Mouse (Mus musculus) adrenal gland, postnatal 14 days (tissue): Measurements from ENCODE around the gene Ift81. TPM values are rescaled to one million over a fixed set of nuclear protein-coding genes. Genes with fewer than 3 reads are reported as not detected.

ENCODE experiments used
- DNase-seq: peaks from one replicate; pipeline ENCODE4 v3.0.0; 2021; ENCODE audit warnings: mixed read lengths
- total RNA-seq: library from RNA; stranded (reverse); gene quantifications from 2 replicates; pipeline ENCODE4 v1.2.3, GENCODE M21; 2021

Gene Ift81
- total RNA-seq, 1 experiment from 2014 or later, result 18.0 TPM

DNA sequence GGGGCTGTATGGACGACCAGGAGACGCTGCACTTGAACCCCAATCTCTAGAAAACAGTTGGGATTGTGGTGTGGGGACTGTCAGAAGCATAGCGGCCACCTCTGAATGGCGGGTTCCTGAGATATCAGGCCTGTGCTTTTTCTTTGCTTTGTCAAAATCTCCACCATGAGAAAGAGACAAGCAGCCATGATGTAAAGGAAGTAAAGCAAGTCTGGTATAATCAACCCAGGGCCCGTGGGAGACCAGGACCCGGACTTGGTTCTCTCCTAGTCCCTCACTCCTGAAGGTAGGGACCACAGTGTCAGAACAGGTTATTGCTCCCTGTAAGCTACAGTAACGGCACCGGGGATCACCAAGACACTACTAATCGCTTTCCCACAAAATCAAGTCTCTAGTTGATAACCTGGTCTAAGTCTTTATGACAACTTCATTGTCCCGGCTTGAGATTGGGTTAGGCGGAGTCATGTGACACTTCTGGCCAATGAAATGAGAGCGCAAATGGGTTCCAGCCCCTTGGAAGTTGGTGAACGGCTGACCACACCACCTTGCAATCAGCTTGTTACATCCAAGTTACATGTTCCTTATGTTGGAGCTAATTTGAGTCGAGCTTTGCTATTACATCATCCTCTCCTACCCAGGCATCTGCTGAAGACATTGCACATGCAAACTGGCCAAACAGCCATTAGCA lies 11.4 kb upstream of the Ift81 start:
- DNase-seq, result no peak

DNA sequence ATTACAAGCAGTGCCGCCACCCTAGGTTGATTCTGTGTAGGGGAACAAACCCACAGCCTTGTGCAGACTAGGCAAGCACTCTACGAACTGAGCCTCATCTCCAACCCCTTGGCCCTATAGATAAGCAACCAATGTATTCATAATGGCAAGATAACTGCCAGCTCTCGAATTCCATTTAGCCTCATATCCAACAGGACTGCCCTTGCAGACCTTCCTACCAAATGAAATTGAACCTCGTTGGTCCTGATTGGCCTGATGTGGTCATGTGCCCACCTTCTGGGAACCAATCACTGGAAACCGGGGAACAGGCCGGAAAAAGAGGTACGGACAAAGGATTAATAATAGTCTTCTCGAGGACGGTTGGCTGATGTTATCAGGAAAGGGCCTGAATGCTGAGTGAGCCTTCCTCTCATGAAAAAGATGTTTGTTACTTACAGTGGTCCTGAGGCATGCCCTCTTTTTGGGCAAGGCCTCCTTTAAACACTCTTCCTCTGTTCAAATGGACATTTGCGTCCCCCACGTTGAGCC lies 10.7 kb upstream of the Ift81 start:
- DNase-seq, result no peak

DNA sequence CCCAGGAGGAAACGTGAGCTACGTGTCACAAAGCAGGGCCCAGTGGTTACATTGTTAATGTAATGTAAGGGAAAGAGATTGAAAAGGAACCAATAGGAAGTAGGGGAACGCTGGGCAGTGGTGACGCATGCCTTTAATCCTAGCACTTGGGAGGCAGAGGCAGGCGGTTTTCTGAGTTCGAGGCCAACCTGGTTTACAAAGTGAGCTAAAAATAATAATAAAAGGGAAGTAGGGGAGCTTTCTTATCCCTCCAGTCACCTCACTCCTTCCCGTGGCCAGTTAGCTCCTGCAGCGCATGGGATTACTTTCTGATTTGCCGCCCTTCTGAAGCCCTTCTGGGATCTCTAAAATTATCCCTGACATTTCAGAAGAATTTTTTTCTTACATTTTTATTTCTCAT lies 9.5 kb upstream of the Ift81 start:
- DNase-seq, result no peak

DNA sequence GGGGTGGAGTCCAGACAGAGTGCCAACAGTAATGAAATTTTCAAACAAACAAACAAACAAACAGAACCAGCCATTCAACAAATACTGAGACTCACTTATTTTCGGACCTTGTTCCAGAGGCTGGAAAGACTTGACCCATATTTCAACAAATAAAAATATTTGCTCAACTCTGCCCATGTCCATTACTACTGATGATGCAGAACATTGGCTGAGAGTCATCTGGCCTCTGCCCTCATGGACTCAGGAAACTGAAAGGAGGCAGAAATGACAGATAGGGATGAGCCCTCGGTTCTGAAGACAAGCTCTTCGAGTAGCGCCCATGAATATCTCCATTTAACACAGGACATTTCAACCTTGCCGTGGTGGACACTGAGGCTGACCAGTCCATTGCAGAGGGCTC lies 8.2 kb upstream of the Ift81 start:
- peak; percentile 32 for DNase-seq

DNA sequence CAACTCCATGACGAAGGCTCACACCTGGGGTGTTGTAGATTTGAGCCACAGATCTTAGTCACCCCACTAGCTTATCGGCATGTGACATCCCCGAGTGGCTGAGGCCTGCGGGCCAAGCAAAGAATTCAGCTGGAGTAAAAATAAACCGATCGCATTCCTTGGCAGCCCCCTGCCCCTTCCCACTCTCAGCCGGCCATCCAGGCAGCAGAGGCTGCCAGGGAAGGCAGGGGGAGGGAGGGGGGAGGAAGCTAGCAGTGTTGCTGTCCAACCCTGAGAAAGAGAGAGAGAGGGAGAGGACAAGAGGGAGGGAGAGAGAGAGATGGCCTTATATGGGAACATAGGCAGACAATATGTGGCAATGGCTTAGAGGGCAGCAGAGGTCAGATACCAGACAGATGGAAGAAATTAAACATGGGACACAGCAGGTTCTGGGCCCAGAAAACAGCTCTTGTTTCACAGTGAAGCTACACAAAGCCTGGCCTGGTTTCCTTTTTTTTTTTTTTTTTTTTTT lies 7.1 kb upstream of the Ift81 start:
- DNase-seq, result peak; percentile 55

DNA sequence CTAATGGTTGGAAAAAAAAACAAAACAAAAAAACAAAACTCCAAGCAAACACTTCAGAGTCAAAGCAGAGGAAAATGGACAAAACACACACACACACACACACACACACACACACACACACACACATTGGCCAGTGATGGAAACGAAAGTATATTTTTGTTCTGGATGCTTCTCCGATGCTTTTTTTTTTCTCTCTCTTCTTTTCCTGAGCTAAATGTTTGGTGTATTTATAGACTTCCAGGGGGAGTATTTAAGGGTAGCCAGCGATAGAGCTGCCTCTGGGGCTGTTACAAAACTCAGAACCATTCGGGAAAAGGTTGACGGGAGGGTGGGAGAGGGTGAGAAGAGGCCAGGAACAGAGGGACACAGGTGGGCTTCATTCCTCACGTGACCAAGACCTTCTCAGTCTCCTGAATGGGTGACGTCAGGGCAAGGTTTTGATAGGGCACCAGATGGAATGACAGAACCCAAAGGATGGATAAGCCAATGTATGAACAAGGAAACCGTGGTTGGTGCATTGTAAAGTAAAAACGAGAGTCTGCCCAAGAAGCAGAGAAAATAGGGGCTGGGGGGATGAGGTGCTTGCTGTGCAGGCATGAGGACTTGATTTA lies 5.5 kb upstream of the Ift81 start:
- DNase-seq, result no peak

DNA sequence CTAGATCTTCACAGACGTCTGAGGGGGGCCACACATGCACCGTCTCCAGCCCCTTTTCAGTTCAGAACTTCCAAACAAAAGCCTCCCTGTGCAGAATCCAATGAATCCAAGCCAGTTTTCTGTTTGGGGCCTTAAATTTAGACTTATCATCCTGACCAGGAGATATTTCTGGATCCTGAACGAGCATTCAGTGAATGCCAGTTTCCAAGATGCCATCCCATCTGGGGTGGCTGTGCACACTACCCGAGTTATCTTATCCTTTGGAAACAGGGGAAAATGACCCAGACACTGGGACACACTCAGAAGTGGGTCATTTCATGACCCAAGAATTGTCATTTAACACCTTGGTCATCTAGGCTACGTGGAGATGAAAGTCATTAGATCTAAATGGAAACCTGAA lies 3.4 kb upstream of the Ift81 start:
- DNase-seq, result no peak

DNA sequence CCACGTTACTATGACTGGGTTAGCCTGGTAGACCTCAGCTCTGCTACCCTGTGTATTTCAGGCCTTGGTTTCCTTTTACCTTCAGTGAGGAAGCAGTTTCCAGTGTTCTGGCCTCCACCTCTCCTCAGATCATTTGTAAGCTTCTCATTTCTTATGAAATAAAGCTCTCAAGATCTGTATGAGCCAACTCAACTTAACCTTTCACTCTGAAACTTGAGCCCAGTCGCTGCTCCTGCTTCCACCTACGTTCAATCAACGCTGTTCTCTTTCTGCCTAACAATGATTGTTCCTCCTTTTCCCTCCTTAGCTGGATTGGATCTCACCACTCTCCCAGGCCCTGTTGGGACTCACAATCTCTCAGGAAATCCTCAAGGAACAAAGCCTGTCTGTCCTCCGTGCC lies 2.7 kb downstream of the Ift81 start:
- DNase-seq, result no peak

DNA sequence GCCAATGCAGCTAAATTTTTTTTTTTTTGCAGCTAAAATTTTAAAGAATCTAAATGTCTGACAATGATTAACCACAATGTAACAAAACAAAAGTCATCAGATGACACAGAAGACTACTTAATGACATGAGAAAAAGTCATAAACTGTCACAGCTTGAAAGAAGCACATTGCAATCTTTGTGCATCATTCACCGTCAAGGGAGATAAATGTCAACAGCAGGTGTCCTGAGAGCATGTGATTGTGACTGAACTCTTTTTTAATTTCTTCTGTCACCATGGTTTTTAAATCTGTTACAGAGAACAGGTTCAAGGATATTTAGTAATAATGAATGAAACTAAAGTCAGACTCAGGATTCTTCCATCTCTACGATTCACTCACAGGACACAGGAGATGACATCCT lies 9.4 kb downstream of the Ift81 start:
- no peak for DNase-seq

DNA sequence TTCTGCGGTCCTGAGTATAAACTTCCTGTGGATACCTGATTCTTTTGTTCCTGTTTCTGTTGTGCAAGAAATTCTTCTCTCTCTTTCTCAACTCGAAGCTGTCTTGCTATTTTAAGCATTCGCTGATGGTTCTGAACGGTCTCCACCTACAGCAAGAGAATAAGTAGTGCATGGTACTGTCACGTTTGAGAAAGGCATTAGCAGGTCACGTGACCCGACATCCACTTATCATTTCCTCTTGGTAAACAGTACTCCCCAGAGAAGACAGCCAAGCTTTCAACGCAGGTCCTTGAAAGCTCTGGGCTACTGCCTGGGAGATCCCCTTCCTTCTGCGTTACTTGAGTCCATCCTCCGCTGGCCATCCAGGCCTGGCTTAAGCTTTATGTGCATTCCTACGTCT lies 12.1 kb downstream of the Ift81 start:
- DNase-seq, result peak; percentile 70

DNA sequence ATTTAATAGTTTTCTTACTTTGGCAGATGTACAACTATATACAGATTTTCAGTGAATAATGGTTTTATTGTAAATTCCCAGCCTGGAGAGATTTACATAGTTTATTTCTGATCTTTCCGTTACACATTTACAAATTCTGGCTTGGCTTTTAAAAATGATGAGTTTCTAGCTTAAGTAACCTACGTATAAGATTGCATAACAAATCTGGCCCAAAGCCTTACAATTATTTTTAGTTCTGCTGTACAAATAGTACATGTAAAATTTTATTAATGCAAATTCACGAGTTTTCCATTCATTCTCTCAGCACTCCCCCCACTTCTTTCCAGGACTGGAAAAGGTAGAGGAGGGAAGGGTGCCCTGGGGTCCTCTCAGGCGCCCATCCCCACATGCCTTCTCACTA lies 18.8 kb downstream of the Ift81 start:
- no peak for DNase-seq

DNA sequence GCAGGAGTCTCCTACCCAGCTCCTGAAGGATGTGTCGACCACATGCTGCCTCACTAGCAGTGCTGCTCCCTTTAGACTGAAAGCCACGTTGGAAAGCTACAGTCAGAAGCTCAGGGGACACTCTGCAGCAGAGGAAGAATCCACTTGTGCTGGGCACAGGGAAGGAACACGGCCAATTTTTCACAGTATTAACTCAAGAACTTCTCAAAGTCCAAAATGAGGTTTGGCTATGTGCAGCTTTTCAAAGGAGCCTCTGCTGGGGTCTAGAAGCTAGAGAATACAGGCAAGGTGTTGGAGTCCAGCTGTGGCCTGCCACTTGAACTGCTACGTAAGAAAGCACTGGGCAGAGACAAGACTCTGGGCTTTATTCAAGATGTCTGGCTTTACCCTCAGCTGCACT lies 24.4 kb downstream of the Ift81 start:
- DNase-seq, result no peak

DNA sequence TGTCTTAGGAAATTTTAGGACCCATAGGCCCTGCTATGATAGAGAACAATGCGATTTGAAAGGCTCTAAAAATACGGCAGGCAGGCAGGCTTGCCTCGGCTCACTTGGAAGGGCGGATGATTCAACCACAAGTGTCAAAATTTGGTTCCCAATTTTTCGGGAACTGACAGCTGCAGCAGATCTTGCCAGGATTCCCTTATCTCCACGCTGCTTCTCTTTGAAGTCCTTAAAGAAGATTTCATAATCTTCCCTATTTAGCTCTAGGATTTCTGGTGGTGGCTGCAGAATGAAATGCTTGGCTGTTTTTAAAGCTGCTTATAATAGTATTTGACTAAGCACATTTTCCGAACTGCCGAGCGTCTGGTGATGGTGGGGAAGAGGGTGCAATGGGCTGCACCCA lies 28.8 kb downstream of the Ift81 start:
- DNase-seq, result peak; percentile 16

DNA sequence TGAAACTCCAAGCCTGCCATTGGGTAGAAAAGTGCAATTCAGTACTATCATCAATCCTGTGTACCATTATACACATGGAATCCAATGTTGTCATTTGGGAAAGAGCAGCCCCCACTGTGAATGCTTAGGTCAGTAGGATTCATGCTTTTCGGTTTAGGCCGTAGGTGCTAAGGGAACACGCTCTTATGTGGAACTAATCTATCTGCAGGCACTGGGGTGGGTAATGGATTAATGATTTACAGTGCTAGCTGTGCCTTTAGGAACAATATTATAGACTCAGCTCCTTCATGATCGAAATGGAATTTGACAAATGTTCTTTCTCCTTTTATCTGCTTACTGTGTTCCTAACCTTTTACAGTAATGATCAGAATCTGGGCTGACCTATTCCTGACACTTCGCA lies 30.2 kb downstream of the Ift81 start:
- no peak for DNase-seq

DNA sequence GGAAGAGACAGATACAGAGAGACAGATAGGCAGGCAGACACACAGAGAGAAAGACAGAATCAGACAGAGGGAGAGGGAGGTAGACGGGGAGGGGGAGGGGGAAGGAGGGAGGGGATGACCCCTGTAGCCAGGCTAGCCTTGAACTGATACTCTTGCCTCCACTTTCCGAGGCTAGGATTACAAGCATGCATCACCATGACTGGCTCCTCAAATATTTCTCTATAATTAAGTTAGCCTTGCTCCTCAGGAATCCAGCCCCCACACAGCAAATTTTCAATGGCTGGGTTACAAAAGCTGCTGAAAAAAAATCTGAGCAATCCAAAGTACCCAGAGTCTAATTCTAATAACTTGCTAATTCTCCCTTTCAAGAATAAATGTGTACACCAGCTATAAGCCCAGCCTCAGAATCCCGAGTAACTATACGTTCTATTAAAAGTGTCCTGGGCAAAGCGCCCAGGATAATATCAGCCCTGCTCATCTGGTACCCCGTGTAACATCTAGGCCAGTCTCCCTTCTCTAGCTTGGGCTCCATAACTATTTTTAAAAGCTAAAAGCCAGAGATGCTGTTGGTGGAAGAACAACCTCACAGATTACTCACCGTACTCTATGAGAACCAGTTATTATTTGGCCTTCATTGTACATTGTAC lies 37.5 kb downstream of the Ift81 start:
- no peak for DNase-seq

DNA sequence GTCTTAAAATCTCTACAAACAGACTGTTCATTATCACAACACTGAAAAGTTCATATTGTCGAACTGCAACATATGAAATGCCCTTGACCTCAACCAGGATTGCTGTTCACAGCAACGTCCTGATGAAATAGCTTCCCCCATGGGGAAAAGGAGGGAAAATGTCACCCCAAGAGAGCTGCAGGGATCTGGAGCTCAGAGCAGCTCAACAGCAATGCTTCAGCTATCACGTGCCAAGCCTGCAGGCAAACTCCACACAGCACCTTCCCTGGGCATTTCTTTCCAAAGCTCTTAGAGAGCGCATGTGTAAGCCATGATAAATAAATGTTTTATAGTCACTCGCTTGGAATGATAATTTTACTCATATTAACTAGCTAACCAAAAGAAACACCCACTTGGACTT lies 42.3 kb downstream of the Ift81 start:
- peak; percentile 57 for DNase-seq

DNA sequence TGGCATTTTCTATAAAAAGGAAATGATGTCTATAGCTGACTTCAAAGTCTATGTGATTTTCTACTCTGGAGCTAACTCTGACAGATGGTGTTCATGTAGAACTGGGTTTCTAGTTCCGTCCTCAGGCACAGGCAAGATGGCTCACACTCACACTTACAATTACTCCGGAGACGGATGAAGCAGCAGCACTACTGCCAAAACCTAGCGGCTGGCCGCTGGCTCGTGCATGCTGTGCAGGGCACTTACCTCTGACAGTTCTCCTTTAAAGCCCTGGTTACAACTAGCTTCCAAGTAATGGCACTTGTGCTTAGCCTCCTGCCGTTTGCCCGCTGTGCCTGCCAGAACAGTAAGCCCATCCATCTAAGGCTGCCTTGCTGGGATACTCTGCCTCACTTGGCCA lies 47.7 kb downstream of the Ift81 start:
- DNase-seq, result no peak

DNA sequence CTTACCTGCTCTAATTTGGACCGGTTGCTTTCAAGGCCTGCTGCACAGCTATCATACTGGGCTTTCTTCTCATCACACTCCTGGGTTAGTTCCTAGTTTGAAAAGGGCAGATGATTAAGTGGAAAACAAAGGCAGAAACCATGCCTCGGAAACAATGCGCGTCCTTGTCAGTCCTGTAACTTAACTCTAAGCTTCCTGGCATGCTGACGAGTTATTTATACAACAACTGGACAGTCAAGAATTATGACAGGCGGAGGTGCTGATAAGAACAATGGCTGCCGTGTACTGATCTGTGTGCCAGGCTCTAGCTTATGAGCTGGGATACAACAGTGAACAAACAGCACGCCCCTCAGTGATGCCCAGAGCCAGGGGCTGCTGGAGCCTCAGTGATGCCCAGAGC lies 53.7 kb downstream of the Ift81 start:
- DNase-seq, result peak; percentile 29

DNA sequence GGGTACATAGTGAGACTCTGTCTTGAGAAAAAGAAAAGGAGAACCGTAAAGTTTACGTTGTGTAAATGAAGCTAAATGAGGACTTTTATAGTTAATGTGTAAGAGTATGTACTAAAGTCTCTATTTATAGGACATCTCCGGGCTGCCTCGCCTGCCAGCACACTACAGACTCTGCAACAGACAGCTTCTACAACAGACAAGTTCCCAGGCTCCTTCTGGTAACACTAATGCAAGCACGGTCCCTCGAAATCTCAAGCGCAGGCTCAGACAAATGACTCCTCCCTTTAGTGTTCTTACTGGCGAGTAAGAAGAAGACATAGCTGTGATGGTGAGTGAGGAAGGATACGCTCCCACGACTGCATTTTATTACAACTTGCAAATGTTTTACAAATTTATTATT lies 56.2 kb downstream of the Ift81 start:
- no peak for DNase-seq

DNA sequence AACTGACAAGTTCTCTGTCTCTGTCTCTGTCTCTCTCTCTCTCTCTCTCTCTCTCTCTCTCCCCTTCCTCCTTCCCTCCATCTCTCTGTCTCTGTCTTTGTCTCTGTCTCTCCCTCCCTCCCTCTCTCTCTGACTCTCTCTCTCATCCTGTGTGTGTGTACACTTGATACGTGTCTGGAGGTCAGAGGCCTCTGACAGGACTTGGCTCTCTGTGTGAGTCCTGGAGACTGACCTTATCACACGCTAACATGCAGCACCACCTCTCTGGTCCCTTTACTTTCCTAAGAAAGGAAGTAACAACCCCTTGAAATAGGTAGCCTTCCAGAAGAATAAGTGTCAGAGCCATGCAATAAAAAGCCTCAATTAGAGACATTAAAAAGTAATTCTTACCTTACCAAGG lies 59.2 kb downstream of the Ift81 start:
- DNase-seq, result no peak

DNA sequence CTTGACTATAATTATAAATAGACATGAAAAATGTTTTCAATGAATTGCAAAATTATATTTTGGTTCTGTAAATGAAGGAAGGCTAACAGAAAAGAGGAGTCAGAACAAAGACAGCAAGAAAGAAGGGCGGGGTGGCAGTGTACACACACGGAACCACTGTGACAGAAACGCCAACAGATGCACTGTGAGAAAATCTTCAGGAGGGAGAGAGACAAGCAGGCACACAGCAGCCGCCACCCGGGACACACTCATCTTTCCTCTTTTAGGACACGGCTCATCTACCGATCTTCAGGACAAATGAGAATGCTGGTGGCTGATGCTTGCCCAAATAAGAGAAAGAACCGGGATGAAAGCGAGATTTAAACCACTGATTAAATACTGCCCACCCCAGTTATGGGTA lies 61.7 kb downstream of the Ift81 start:
- DNase-seq, result no peak

DNA sequence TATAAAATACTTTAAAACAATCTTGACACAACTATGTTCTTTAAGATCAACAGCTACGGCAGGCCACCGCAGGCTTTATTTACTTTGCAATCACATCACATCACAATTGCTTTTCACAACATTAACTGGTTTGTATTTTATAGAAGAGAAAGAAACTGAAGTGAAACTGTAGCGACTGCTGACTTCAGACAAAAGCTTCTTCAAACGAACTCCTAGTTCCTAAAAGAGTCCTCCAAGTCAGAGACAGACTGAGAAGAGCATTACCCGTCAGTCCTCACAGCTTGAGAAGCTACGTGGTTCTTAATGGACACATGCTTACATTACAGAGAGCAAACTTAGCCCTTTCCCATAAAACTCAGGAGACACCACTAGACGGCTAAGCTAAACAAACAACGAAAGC lies 63.9 kb downstream of the Ift81 start:
- DNase-seq, result no peak

DNA sequence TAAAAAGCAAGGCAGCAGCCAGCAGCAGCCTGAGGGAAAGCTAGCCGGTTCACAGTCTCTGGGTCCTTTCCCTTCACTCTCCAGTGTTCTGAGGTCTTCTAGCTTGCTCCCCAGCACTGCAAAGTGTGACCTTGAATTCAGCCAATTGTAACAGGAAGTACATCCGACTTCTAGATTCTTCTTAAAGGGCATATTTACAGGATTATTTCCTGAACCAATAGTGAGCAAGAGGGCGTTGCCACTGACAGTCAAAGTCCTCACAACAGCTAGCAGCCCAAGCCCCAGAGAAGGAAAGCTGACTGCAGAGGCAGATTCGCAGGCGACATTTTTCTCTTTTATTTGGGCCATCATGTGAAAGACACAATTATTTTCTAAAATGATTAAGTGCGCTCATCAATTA lies 65.6 kb downstream of the Ift81 start:
- DNase-seq, result peak; percentile 53

DNA sequence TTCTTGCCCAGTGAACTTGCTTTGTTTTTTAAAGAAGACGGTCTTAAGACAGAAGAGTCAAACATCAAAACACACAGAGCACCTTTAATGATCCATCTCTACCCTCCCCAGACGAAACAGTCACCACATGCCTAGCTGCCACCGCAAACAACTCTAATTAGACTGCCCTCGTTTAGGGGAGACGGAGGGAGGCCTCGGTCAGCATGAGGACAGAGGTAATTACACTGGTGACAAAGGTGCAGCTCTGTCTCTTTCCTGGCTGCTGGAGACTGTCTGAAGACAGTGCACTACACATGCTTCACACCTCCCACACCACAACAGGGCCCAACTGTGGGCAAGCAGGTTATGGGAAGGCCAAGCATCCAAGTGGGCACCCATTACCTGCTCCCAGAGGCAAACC lies 66.5 kb downstream of the Ift81 start:
- DNase-seq, result no peak
